Mouse (Mus musculus): Measurements from ENCODE around the gene Agap1.

Agap1 gene

DNA sequence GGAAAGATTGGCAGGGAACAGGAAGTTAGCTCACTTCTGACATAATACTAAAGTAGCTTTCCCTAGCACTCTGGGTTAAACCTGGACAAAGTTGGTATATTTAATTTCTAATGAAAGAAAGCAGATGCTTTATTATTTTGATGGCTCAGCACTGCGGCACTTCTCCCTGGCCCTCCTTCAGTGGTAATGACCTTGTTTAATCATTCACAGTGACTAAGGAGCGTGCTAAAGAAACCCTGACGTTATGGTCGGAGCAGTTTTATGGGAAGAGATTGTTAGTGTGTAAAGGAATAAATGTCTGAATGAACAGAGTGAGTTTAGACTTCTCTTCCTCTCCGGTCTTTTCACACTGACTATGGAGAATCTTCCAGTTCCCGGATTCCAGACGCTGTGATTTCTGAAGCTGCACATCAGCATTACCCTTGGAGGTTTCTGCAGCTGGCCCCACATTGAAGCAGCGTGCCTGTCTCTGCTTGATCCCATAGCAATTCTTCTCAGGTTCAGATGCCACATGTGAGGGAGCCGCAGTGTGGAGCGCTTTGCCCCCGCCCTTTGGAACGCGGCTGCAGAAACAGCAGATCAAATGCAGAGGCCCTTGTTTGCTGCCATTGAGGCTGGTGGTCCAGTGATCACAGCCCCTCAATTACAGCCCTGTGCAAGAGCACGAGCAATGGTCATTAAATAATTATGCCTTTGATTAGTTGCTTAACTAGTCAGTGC lies 362.0 kb downstream of the Agap1 start:
- in situ Hi-C loops (cut with MboI, MseI): no loop called here

DNA sequence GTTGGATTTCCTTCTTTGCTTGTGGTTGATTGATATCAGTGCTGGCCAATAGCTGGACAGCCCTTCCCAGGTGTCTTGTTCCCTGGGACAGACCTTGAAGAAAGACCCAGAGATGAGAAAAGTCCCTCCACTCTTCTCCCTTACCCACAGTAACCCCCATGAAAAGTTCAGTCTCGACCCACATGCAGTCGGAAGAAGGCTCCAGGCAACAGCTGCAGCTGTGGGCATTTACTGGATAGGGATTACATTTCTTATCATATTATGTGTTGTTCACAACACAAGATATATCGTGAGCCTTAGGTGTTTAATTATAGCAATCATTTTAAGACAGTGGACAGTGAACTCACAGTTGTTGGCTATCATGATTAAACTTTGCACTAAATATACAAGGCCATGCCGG lies 367.2 kb downstream of the Agap1 start:
- in situ Hi-C loops (cut with MboI, MseI): no loop called here

DNA sequence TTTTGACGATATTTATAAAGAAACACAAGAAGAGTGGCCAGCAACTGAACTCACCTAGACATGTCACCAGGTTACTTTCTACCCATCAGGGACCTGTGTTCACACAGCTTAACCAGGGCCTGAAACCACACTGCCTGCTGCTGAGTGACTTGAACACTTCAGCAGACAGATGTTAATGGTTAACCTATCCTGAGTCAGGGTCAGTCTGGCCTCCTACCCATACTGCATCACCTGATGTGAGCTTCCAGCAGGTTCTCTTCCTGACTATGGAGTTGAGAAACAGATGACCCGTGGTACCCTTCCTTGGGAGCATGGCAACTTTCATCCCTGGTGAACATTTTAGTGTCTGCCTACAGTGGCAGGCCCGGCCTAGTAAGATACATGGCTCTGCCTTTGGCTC lies 367.8 kb downstream of the Agap1 start:
- in situ Hi-C loops (cut with MboI, MseI): no loop called here

DNA sequence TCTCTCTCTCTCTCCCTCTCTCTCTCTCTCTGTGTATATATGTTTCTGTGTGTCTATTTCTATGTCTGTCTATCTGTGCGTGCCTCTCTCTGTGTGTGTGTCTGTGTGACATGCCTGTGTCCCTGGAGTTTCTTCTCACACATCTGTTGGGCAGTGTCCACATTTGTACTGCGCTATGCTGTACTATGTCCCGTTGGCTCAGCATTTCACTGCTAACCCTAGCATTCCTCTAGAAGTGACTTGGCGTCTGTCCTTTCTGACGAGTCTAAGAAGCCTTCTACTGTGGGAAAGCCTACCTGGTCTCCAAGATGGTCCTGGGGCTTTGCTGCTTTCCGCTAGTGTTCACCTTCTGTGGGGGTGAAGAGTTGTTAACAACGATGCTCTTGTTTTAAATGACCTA lies 368.4 kb downstream of the Agap1 start:
- in situ Hi-C loops (cut with MboI, MseI): no loop called here

- in situ Hi-C loops (cut with MboI, MseI): no loop called here
These were observed 372.4 kb downstream of the Agap1 start for GRCm38 (mm10) chr1:89827051-89827450.

- in situ Hi-C loops (cut with MboI, MseI): no loop called here
These were observed 376.5 kb downstream of the Agap1 start for GRCm38 (mm10) chr1:89831095-89831494.

DNA sequence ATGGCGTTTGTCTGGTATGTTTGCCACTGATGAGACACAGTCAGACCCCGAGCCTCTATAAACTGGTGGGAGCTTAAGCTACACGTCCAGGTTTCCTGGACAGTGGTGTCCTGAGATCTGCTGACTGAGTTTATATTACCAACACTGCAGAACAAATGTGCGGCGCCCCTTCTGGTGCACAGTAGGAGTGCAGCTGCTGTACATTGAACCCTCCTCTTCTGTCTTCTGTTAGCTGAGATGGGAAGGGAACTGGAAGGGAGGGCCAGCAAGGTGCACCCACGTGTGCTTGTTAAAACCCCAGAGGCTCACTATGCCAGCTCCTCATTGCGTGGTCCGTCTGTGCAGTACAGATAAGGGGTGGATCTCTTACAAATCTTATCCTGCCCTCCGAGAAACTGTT lies 389.5 kb downstream of the Agap1 start:
- in situ Hi-C loops (cut with MboI, MseI): no loop called here

- in situ Hi-C loops (cut with MboI, MseI): no loop called here
These were observed 390.9 kb downstream of the Agap1 start for GRCm38 (mm10) chr1:89845487-89845886.

DNA sequence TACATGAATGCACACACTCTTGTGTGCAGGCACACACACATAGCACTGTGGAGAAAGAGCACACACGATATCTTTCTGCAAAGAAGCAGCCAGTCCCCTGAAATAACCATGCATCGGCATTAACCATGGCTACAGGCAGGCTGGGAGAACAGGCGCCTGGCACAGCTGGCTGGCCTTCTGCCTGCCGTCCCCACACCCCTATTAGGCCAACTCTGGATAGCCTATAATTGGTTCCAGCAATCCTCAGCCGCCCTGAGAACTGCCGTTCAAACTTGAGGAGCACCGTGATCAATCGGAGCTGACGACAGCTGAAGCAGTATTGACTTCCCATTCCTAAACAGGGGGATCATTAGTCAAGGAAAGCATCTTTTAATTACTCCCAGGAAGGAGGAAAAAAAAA lies 391.5 kb downstream of the Agap1 start:
- in situ Hi-C loops (cut with MboI, MseI): no loop called here

DNA sequence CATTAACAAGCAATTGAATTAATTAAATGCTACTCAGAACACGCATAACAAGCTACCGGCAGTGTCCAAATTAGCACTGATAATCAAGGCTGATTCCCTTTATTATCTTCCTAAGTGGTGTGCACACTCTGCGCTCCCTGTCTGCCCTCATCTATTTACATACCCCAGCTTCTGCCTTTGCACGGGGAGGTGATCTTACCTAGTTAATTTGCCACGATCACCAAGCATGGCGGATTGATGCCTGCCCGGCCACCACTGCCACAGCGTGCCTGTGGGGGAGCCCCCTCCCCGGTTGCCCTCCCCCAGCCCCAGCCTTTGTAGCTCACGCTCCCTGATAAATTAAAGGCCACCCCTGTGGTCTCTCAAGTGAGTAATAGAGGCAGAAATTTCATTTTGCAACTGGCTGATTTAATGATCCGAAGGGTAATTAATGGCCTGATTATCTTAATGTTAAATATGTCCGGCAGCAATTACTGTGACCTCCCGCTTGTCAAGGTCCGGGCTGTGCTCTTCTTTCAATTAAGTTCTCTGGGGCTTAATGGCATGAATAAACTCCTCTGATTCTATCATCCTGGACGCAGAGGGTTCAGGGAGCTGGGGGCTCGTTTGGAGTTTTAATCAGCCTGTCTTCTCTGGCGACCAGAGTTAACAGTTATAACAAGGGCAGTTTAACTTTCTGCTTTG lies 393.9 kb downstream of the Agap1 start:
- in situ Hi-C loops (cut with MboI, MseI): no loop called here

DNA sequence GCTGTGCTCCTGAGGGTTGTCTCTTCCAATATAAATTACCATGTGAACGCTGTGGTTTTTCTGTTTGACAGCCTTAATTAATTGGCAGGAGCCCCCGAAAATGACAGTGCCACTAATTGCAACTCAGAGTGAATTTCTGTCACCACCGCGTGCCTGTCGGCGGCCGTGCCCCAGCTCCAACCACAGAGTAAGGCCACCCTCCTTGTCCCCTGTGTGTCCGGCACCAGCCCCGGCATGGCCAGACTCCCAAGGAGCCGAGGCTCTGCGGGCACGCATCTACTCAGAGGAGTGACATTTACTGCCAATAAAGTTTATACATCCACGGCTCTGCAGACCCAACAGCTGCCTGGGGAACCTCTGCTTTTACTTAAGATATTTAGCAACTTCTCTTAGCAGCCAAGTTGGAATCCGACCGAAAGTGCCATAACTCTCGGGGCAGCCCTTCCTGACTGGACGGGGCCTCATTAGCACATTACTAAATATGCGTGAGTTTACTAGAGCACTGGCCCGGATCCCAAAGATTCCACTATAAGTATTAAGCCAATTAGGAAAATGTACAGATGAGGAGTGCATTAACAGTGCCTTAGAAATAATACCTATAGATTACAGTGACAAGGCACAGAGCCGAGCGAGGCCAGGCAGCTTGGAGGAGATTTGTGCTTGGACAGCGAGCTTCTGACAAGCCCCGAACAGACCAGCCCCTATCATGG lies 394.7 kb downstream of the Agap1 start:
- in situ Hi-C loops (cut with MboI, MseI): no loop called here

GRCm38 (mm10) chr1:89849861-89850230 lies 395.2 kb downstream of the Agap1 start:
- in situ Hi-C loops (cut with MboI, MseI): no loop called here

GRCm38 (mm10) chr1:89850681-89851414 lies 396.2 kb downstream of the Agap1 start:
- in situ Hi-C loops (cut with MboI, MseI): no loop called here

GRCm38 (mm10) chr1:89859182-89859581 lies 404.6 kb downstream of the Agap1 start:
- in situ Hi-C loops (cut with MboI, MseI): no loop called here

GRCm38 (mm10) chr1:89860017-89860730 lies 405.6 kb downstream of the Agap1 start:
- in situ Hi-C loops (cut with MboI, MseI): no loop called here

- in situ Hi-C loops (cut with MboI, MseI): no loop called here
These were observed 411.2 kb downstream of the Agap1 start for GRCm38 (mm10) chr1:89865787-89866186.

GRCm38 (mm10) chr1:89867847-89868246 lies 413.2 kb downstream of the Agap1 start:
- in situ Hi-C loops (cut with MboI, MseI): no loop called here

- in situ Hi-C loops (cut with MboI, MseI): no loop called here
These were observed 415.7 kb downstream of the Agap1 start for GRCm38 (mm10) chr1:89870134-89870905.

DNA sequence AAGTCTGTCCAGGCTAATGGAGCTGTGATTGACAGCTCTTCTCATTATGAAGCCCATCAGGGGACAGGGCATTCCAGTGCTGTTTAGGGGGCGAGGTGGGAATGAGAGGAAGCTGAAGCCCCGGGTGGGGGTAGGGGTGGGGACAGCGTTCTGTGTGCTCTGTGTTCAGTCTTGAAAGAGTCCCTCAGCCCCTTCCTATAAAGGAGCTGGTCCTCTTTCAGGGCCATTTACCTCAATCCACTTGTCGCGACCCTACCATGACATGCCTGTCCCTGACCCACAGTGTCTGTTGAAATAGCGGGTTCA lies 416.3 kb downstream of the Agap1 start:
- in situ Hi-C loops (cut with MboI, MseI): no loop called here

DNA sequence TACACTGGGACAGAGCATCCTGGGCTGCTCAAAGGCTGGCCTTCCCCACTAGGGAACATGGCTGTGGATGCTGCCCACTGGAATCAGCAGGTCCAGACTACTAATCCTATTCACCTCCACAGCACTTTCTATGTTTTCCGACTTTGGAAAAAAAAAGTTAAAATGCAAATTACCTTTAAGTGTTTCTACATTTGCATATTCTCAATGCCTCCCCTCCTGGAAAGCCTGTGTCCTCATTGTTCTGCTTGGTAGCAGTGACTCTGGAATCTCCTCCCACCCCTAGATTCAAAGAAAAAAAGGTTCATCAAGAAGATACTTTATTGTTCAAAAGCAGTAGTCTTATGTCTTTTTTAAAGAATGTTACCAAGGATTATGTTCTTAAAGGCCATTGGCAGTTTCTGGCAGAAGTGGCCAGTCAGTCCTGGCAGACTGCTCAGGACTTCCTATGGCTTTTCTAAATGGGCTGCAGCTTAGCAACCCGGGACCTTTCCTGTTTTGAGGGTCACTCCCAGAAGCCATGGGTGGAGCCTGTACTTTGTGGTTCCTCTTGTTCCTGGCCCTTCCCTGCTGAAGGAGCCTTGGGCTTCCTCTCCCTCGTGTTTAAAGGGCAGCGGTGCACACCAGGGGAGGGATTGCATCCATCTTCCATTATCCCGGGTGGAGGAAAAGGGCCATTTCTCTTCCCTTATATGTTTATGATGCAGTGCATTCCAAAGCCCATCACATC lies 421.9 kb downstream of the Agap1 start:
- in situ Hi-C loops (cut with MboI, MseI): loop anchor here in 1 of 2 experiments (5.0 kb wide), 1 partner anchor 69 kb away; no protein-coding TSS in a partner anchor

Measured in T-helper 17 cell (primary cell).